Mouse (Mus musculus) T-cell, adult 2 months (primary cell): ENCODE data around the gene Rnf157.

ENCODE experiments used
- DNase-seq: peaks from one replicate; pipeline ENCODE4 v3.0.0; 2022; ENCODE audit warnings: low spot score

The Rnf157 gene

GRCm38 (mm10) chr11:116298221-116298620 lies 114.6 kb downstream of the Rnf157 start:
- DNase-seq, result no peak

GRCm38 (mm10) chr11:116297017-116297416 lies 115.8 kb downstream of the Rnf157 start:
- DNase-seq, result no peak

GRCm38 (mm10) chr11:116296191-116296734 lies 116.6 kb downstream of the Rnf157 start:
- DNase-seq, result no peak

GRCm38 (mm10) chr11:116294319-116294718 lies 118.5 kb downstream of the Rnf157 start:
- peak; percentile 20 for DNase-seq

GRCm38 (mm10) chr11:116293538-116294137 lies 119.2 kb downstream of the Rnf157 start:
- DNase-seq, result no peak

GRCm38 (mm10) chr11:116292401-116292800 lies 120.4 kb downstream of the Rnf157 start:
- no peak for DNase-seq

- DNase-seq, result no peak
Observed at GRCm38 (mm10) chr11:116290556-116290955, 122.3 kb downstream of the Rnf157 start.

GRCm38 (mm10) chr11:116287351-116287750 lies 125.5 kb downstream of the Rnf157 start:
- DNase-seq, result no peak
